Mouse (Mus musculus) lung, postnatal 36 days (tissue): Measurements from ENCODE around the gene Pkd2l1.

Experiments
- DNase-seq: peaks from one replicate; pipeline ENCODE4 v3.0.0; 2022; ENCODE audit warnings: mixed read lengths

The Pkd2l1 gene

GRCm38 (mm10) chr19:44104393-44104792 is 87.8 kb downstream of the Pkd2l1 start:
- no peak for DNase-seq

GRCm38 (mm10) chr19:44103001-44103400 is 89.2 kb downstream of the Pkd2l1 start:
- DNase-seq: no peak

GRCm38 (mm10) chr19:44100840-44101239 is 91.4 kb downstream of the Pkd2l1 start:
- no peak for DNase-seq
